Mouse (Mus musculus): ENCODE measurements around the gene Cpne7. TPM values are rescaled to one million over a fixed set of nuclear protein-coding genes. Genes with fewer than 3 reads are reported as not detected.

The Cpne7 gene
- total RNA-seq, 2 experiments from 2014 or later = 0.35 to 0.44 TPM

DNA sequence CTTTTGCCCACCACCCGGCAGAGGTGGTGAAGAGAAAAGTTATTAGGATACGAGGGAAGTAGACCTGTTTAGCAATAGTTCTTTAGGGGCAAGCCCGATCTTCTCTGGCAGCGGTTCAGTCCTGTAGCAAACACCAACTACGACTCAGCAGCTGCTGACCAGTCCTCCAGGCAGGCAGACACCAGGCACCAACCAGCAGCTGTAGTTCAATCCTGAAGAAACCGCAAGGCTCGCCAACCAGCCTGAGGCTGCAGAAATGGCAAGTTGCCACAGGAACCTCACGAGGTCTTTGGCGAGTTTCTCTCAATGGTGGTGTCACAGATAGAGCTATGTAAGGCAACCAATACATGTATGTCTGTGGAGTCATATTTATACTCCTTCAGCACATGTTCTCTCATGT is 4.3 kb upstream of the Cpne7 start:
- intact Hi-C loops (cut with DNase I) = loop anchor here (10.0 kb wide), 1 partner anchor 172 kb away; no protein-coding TSS in a partner anchor
- DNase-seq = no peak

DNA sequence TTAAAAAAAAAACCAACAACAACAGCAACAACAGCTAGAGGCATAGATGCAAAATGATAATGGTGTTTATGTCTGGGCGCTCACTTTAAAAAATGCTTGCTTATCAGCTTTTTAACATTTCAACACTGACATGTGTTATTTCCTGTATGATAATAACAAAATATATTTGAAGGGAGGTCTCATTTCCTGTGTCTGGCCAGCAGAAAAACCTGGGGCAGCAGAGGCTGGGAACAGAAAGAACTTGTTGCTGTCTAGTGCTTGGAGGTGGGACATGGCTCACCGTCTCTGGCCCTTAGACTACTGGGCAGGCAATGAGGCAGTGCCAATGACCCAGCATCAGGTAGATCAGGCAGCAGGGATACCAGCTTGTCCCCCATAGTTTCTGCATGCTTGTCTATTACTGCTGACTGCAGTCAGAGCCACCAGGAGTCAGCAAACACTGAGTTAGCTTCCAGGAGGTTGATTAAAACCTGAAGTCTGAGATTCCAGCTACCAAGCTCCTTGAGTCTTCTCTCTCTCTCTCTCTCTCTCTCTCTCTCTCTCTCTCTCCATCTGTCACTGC is 3.2 kb upstream of the Cpne7 start:
- DNase-seq = no peak
- intact Hi-C loops (cut with DNase I) = loop anchor here (10.0 kb wide), 1 partner anchor 171 kb away; no protein-coding TSS in a partner anchor

DNA sequence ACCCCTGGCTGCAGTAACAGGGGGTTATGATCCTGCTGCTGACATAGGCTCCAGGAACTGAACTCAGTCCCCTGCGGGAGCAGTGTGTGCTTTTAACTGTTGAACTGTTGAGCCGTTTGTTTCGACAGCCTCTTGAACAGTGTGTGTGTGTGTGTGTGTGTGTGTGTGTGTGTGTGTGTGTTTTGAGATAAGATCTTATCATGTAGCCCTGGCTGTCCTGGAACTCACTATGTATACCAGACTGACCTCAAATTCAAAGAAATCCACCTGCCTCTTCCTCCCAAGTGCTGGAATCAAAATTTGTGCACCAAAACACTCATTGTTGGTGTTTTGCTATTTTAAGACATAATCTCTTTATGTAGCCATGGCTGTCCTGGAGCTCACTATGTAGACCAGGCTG is 2.5 kb upstream of the Cpne7 start:
- intact Hi-C loops (cut with DNase I) = loop anchor here (10.0 kb wide), 1 partner anchor 170 kb away; no protein-coding TSS in a partner anchor
- DNase-seq = no peak

DNA sequence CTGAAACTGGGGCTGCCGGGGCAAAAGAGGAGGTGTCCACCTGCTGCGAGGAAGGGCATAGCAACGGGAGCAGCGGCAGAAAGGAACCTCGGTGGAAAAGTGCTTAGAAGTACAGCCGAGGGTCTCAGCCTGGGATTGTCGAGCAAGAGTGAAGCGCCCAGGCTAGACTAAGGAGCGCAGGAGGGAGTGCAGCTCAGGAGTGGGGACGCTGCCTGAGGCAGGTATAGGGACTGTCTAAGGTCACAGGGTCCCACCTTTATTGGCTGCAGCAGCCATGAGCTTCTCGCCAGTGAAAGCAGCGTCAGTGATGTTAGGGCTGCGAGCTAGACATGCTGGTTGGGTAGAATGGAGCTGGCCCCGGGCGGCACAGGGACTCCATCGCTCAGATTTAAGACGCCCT is 570 bp downstream of the Cpne7 start:
- intact Hi-C loops (cut with DNase I) = loop anchor here (10.0 kb wide), 1 partner anchor 167 kb away; no protein-coding TSS in a partner anchor
- no peak for DNase-seq

DNA sequence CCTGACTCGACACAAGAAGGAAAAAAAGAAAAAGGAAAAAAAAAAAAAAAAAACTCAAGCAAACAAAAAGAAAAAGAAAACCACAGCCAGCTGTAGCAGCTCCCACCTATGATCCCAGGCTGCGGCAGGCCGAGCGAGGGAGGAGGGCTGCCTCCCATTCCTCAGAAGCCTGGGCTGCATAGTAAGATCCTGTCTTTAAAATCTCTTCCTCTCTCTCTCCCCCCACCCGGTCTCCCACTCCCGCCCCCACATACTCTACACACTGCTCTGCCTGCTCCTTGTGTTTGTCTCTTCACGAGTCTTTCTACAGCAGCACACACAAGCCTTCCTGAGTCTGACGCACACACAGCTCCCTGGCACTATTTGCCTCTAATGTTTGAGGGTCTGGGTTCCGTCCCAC is 4.9 kb downstream of the Cpne7 start:
- intact Hi-C loops (cut with DNase I) = no loop called here
- no peak for DNase-seq

DNA sequence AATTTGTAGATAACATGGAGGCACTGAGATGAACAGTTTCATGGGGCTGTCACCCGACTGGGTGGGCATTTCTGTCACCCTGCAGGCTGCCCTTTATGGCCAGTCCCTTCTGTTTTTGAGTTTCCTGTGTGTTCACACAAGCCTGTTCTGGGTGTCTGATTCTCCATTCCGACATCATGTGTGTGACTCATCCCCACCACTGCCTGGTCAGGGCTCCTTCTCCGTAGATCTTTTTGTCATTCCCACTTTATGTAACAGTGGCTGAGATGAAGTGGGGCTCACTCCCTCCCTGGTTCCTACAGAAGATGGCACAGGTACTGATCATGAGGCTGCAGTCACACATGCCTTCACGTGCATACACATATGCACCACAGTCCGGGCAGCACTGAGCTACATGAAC is 5.5 kb downstream of the Cpne7 start:
- no peak for DNase-seq
- intact Hi-C loops (cut with DNase I) = no loop called here

DNA sequence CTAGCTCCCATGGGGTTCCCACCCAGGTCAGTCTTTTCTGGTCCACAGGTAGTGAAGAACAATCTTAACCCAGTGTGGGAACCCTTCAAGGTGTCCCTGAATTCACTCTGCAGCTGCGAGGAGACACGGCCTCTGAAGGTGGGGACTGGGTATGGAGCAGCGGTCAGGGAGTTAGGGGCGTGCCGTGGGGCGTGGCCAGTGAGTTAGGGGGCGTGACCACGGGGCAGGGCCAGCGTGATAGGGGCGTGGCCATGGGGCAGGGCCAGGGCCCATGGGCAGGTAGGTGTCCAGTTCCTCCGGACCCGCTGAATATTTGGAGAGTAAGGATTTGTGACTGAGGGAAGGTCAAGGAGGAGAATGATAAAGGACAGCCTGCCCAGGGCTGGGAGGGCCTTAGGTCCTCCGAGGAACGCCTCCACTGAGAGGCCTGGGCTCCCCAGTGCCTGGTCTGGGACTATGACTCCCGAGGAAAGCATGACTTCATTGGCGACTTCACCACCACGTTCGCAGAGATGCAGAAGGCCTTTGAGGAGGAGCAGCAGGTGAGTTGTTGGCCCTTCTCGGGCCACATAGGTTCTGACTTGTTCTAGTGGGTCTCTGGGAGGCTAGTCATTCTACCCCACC is 9.1 kb downstream of the Cpne7 start:
- intact Hi-C loops (cut with DNase I) = no loop called here
- peak in 1 of 2 experiments; percentile 31 for DNase-seq

DNA sequence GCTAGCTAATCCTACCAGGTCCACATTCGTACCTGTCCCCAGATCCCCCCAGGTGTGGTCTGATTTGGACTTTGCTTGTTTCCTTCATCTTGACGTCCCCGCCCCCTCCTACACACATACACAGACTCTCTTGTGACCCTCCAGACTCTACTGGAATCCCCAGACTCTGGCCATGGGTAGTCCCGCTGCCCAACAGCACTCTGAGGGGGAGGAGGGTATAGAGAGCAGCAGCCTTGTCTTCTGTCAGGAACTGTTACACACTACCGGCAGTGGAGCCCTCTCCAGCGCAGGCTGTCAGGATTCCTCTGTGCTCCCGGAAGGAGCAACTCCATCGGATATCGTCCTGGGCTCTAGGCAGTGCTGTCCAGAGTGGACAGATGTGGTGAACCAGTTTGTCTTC is 13.9 kb downstream of the Cpne7 start:
- no peak for DNase-seq
- intact Hi-C loops (cut with DNase I) = no loop called here

DNA sequence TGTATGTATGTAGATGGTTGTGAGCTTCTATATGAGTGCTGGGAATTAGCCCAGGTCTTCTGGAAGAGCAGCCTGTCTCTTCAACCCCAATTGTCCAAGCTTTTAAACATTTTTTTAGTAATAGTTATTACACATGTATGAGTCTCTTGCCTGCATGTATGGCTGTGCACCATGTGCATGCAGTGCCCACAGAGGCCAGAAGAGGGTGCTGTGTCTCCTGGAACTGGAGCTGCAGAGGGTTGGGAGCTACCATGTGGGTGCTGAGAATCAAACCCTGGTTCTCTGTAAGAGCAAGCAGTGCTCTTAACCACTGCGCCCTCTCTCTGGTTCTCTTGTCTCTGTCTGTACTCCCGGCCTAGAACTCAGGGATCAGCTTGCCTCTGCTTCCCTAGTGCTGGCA is 15.8 kb downstream of the Cpne7 start:
- intact Hi-C loops (cut with DNase I) = no loop called here
- no peak for DNase-seq

DNA sequence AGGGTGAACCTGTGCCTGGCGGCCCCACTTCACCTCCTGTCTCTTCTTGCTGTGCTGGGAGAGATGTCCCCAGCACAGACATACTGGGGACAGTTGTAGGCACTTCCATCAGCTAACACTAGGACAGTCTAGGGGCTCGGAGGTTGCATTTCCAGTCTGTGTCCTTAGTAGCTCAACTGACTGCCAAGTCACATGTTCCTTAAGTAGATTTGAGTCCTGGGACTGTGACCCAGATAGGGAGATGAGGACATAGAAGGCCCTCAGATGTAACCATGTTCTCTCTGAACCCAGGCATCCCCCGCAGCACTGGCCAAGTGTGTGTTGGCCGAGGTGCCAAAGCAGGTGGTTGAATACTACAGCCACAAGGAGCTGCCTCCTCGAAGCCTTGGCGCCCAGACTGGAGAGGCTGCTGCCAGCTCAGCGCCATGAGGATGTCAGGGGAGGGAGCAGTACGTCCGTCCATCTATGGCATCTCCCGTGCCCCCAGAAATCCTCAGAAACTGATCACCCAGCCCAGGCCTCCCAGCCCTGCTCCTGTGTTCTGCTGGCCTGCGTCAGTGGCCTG is 17.1 kb downstream of the Cpne7 start:
- intact Hi-C loops (cut with DNase I) = no loop called here

DNA sequence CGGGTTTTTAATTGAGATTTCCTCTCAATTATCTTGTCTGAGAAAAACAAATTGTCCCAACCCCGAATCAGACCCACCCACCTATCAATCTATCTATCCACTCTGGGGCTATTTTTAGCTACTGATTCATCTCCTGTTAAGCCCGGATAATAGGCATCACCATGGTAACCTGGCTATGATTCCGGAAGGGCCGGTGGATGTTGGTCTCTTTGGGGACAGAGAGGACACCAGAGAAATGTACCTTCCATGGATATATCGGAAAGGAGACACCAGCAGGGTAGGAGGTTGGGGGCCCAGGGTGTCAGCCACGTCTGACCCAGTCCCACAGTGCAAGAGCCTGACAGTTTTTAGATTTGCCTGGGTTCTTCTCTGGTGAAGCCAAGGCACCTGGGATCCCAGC is 18.2 kb downstream of the Cpne7 start:
- intact Hi-C loops (cut with DNase I) = no loop called here
- no peak for DNase-seq

More for the DNA sequence above, 17.1 kb downstream of the Cpne7 start:
- no peak for DNase-seq

DNA sequence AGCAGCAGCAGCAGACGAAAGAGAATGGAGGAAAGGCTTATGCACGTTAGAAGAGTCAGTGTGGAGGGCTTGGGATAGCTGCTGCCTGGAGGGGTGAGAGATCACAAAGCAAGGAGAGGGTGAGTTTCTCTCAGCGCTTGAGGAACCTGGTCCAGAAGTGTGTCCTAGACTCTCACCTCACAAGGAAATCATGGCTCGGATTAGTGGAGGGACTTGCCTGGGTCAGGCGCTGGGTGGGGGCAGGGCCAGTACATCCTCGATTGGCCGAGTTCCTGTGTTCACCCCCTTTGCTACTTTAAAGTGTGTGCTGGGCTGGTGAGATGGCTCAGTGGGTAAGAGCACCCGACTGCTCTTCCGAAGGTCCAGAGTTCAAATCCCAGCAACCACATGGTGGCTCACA is 18.6 kb downstream of the Cpne7 start:
- no peak for DNase-seq
- intact Hi-C loops (cut with DNase I) = no loop called here

DNA sequence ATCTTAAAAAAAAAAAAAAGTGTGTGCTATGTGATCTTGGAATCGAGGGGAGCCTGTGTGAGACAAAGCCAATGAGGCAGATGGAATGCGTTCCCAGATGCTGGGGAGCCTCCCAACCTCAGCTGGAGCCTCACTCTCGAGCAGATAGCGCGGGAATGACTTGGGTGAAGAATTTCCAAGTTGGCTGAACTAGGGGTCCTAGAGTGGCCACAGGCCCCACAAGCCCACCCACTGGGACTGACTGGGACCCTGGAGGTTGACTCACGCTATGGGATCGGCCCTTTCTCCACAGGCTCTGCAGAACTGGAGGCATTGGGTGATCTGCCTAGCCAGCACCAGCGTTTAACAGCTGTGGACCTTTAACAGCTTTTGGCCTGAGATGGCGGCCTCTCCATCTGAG is 19.1 kb downstream of the Cpne7 start:
- intact Hi-C loops (cut with DNase I) = no loop called here
- peak; percentile 25 to 44 for DNase-seq

DNA sequence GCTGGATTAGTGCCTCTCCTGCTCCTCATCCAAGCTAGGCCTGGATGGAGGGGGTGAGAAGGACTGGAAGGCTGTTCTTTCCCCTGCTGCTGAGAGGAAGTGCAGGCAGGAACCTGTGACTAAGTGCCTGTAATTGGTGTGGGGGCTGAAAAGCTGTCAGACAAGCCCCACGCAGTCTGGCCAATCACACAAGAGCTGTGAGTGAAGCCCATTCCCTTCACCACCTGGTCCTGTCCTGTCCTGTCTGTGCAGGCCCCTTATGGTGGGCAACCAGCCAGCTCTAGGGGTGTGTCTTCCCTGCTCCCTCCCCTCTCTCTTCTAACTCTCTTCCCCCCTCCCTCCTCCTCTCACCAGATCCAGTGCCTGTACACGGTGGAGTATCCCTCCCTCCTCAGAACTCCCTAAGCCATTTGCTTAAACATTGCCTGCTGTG is 20.5 kb downstream of the Cpne7 start:
- peak; percentile 25 to 30 for DNase-seq
- intact Hi-C loops (cut with DNase I) = no loop called here

DNA sequence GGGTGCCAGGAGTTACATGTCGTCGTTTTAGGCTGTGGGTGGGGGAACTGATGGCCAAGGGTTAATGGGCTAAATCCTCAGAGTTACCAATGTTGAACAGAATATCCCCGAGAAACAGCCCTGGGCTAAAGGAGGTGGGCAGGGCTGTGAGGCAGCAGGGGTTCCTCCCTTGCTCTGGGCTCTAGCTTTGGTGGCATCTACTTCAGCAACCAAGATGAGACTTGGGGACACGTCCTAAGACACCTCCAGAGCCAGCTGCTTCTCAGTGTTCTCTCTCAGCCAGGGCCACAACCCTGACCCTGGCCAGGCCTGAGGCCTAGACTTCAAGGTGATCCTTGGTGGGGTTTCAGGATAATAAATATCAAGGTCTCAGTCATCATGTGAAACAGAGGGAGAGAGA is 21.6 kb downstream of the Cpne7 start:
- DNase-seq = no peak
- intact Hi-C loops (cut with DNase I) = no loop called here

DNA sequence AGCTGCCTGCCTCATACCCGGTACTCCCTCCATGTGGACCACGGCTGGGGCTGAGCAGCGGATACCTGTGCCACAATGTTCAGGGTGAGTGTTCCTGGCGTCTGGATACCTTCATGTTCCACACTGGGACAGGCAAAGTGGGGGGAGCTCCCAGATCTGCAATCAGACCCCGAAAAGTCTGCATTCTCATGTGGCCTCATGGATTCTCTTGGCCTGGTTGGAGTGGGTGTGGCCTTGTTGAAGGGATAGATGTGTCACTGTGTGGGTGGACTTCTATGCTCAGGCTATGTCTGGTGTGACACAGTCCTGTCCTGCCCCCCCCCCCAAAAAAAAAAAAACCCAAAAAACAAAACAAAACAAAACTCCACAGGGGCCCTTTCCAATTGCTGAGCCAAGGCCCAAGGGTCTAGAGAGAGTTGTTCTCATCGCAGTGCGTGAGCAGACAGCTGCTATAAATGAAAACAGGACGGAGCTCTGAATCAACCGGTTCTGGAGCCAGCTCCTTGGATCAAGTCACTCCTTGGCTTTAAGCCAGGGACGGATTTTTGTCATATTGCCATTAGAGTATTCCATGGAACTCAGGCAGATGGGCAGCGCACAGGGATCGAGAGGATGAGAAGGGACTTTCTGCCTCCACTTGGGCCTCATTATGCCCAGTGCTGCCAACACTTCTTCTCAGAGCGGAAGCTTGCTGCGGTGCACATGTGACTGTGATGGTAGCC is 24.7 kb downstream of the Cpne7 start:
- peak; percentile 79 to 88 for DNase-seq
- intact Hi-C loops (cut with DNase I) = no loop called here

DNA sequence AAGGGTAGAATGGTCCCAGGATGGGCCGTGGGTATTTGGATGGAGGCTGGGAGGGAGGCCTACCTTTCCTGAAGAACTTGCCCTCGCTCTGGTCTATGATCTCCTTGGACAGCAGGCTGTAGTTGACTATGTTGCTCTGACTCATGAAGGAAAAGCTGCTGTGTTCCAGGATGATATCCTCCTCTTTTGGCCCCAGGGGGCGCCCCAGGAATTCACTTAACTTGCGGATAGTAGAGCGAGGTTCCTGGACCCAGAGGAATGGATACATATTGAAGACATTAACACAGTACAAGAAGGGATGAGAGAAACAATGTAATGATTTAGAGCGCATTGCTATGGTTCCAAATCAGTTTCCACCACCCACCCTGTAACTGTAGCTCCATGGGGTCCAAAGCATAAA is 28.1 kb downstream of the Cpne7 start:
- intact Hi-C loops (cut with DNase I) = no loop called here
- DNase-seq = peak; percentile 45 to 59

DNA sequence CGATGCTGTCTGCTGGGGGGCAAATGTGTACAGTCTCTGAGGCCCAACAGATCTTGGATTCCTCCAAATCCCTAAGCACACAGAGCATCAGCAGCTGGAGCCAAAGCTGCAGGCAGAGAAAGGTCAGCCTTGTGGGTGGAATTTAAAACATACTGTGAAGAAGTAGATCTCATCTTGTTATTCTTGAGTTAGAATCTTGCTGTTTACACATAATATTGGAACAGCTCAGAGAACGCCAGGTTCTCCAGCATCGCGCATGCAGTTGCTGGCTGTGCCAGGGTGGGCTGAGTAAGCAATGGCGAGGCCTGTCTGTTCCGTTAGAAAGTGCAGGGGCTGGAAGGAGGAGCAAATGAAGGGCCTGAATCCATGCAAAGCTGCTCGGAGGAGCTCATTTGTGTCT is 29.2 kb downstream of the Cpne7 start:
- intact Hi-C loops (cut with DNase I) = no loop called here

DNA sequence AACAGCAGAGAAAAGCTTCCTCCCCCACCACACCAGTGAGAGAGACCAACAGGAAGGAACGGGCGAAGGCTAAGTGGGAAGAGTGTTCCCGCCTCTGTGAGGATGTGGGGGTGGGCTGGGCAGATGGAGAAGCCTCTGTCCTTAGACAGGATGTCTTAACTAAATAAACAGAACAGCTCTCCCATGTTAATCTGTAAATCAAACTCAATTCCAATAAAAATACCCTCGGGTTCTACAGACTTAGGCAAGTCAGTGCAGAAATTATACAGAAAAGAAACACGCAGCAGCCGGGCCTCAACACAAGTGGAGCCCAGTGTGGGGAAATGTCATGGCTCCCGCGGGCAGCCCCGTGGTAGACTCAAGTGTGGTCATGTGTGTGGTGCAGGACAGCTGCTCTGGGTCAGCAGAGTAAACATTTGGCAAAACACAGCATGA is 33.6 kb downstream of the Cpne7 start:
- DNase-seq = no peak
- intact Hi-C loops (cut with DNase I) = no loop called here

More for the DNA sequence above, 29.2 kb downstream of the Cpne7 start:
- DNase-seq = peak; percentile 29 to 30

DNA sequence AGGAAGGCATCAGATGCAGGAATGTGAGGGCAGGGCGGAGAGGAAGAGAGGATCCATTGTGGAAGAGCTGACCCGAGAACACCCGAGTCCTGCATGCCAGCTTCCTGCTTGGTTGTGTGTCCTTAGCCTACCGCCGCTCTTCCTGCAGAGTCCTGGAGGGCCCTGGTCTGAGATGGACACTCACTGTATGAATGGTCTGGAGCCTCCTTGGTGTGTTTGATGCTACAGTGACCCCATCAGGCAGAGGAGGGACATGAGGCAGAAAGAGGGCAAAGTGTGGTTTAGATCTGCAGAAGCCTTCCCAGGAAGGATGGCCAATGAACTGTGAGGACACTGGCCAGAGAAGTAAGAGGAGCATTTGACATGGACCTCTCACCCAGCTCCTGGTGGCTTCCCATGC is 38.0 kb downstream of the Cpne7 start:
- intact Hi-C loops (cut with DNase I) = loop anchor here (2.0 to 5.0 kb wide), 2 partner anchors 37 to 48 kb away; no protein-coding TSS in a partner anchor
- no peak for DNase-seq

DNA sequence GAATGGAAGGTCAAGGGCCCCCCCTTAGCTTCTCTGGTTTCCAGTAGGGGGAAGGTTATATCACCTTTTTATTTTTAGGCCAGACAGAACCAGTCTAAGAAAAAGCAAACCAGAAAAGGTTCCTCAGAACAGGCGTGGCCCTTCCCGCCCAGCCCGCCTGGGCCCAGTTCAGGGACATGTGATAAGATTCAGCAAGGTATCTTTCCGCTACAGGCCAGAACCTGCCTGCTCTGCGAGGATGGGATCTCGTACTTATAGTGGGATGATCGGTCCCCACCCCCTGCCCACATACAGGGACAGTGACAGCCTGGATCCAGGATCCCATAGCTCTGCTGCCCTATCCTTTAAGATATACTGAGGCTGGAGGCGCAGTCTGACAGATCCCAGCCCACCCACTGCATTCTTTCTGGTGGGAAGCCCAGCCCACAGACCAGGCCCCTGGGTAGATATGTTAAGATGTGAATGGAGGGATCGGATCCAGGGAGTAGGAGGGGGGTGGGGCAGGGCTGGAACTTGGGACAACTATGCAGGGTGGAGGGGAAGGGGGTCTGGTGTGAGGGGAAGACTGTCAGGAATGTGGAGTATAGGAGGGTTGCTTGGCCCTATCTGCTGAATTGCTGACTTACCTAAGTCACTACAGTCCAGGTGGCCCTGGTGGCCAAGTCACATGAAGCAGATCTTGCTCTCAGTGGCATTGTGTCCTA is 39.0 kb downstream of the Cpne7 start:
- intact Hi-C loops (cut with DNase I) = loop anchor here (5.0 kb wide), 1 partner anchor 36 kb away; no protein-coding TSS in a partner anchor
- no peak for DNase-seq

All from heart, postnatal 36 days (tissue).